Mouse (Mus musculus) cerebellum, postnatal 4 days (tissue): Measurements from ENCODE around the gene Kif6.

ENCODE experiments used
- DNase-seq, 2 experiments: peaks; one replicate each; pipeline ENCODE4 v3.0.0; 2022; ENCODE audit warnings: low spot score in 2 of 2, mixed read lengths in 1 of 2

Kif6 gene

GRCm38 (mm10) chr17:49736364-49736763, 121.4 kb downstream of the Kif6 start:
- DNase-seq, result no peak

- no peak for DNase-seq
Measured at GRCm38 (mm10) chr17:49737217-49737774, 122.4 kb downstream of the Kif6 start.

GRCm38 (mm10) chr17:49738351-49738750, 123.4 kb downstream of the Kif6 start:
- no peak for DNase-seq

- no peak for DNase-seq
Measured at GRCm38 (mm10) chr17:49739896-49740679, 125.2 kb downstream of the Kif6 start.

GRCm38 (mm10) chr17:49741172-49741571, 126.2 kb downstream of the Kif6 start:
- no peak for DNase-seq

GRCm38 (mm10) chr17:49741927-49742326, 127.0 kb downstream of the Kif6 start:
- no peak for DNase-seq

GRCm38 (mm10) chr17:49743580-49744463, 128.9 kb downstream of the Kif6 start:
- DNase-seq, result no peak

GRCm38 (mm10) chr17:49750889-49751324, 136.0 kb downstream of the Kif6 start:
- no peak for DNase-seq

GRCm38 (mm10) chr17:49753874-49754273, 138.9 kb downstream of the Kif6 start:
- no peak for DNase-seq

GRCm38 (mm10) chr17:49756862-49757261, 141.9 kb downstream of the Kif6 start:
- DNase-seq, result peak in 1 of 2 experiments; percentile 14

- DNase-seq, result no peak
Measured at GRCm38 (mm10) chr17:49759047-49759446, 144.1 kb downstream of the Kif6 start.

- DNase-seq, result no peak
Measured at GRCm38 (mm10) chr17:49761260-49761659, 146.3 kb downstream of the Kif6 start.

GRCm38 (mm10) chr17:49761838-49762237, 146.9 kb downstream of the Kif6 start:
- no peak for DNase-seq

- DNase-seq, result no peak
Measured at GRCm38 (mm10) chr17:49764963-49765362, 150.0 kb downstream of the Kif6 start.

- no peak for DNase-seq
Measured at GRCm38 (mm10) chr17:49767717-49768370, 152.9 kb downstream of the Kif6 start.

GRCm38 (mm10) chr17:49771703-49772315, 156.9 kb downstream of the Kif6 start:
- DNase-seq, result no peak

GRCm38 (mm10) chr17:49777115-49777839, 162.3 kb downstream of the Kif6 start:
- no peak for DNase-seq

GRCm38 (mm10) chr17:49779066-49779465, 164.1 kb downstream of the Kif6 start:
- DNase-seq, result no peak

- DNase-seq, result peak in 1 of 2 experiments; percentile 16
Measured at GRCm38 (mm10) chr17:49779576-49779975, 164.6 kb downstream of the Kif6 start.

- DNase-seq, result no peak
Measured at GRCm38 (mm10) chr17:49785851-49786250, 170.9 kb downstream of the Kif6 start.

- no peak for DNase-seq
Measured at GRCm38 (mm10) chr17:49787351-49787750, 172.4 kb downstream of the Kif6 start.
